Mouse (Mus musculus): ENCODE data around the gene Prdm11.

Gene Prdm11

GRCm38 (mm10) chr2:93045818-93046508, at the start of gene Prdm11:
Gene Prdm11 (minus strand): TSS chr2:93046167.
- DNase-seq (ENCODE audit: low read depth, low spot score), result no peak

- no peak for DNase-seq (ENCODE audit: low read depth, low spot score)
Measured at GRCm38 (mm10) chr2:93092347-93092746, 46.4 kb upstream of the Prdm11 start.

- no peak for DNase-seq (ENCODE audit: low read depth, low spot score)
Measured at GRCm38 (mm10) chr2:93091679-93092078, 45.7 kb upstream of the Prdm11 start.

DNA sequence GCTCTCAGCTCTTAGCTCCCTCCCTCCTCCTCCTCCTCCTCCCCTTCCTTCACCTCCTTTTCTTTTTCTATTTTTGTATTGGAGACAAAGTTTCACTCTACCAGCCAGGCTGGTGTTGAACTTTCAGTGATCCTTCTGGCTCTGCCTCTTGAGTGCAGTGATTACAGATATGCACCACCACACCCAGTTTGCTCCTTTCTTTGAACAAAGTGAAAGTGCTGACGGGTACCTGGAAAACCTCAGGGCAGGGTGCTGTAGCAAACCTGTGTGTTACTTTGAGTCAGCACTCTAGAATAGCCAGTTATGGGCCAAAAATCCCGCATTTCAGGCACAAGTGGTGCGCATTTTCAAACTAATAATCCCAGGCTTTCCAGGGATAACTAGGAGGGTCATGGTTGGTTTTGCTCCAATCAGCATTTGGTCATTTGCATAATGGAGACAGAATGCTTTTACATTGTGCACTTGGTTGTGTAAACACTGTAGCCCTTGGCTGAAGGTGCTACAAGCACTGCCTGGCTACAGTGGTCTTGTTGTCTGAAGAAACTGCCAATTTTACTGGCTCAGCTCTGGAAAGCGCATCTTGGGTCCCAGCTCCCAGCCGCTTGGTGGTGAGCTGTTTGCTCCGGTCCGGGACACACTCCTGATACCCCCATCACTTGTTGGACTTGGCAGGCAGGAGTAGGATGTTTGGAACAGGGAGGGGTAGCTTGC, 43.6 kb upstream of the Prdm11 start:
- no peak for DNase-seq (ENCODE audit: low read depth, low spot score)

DNA sequence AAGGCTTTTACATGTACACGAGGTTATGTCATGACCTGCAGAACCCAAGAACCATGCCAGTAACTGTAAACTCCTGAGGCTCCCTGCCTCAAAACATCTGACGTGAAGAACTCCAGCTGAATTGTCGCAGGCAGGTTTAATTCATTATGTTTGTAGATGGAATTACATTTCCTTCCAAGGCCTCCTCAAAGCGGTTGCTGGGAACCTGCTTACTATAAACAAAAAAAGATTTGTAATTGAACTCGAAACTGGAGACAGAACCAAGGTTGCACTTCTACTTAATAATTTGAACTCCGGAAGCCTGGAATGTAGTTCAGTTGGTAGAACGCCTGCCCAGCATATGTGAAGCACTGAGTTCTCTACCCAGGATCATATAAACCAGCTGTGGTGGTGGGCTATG, 42.0 kb upstream of the Prdm11 start:
- no peak for DNase-seq (ENCODE audit: low read depth, low spot score)

DNA sequence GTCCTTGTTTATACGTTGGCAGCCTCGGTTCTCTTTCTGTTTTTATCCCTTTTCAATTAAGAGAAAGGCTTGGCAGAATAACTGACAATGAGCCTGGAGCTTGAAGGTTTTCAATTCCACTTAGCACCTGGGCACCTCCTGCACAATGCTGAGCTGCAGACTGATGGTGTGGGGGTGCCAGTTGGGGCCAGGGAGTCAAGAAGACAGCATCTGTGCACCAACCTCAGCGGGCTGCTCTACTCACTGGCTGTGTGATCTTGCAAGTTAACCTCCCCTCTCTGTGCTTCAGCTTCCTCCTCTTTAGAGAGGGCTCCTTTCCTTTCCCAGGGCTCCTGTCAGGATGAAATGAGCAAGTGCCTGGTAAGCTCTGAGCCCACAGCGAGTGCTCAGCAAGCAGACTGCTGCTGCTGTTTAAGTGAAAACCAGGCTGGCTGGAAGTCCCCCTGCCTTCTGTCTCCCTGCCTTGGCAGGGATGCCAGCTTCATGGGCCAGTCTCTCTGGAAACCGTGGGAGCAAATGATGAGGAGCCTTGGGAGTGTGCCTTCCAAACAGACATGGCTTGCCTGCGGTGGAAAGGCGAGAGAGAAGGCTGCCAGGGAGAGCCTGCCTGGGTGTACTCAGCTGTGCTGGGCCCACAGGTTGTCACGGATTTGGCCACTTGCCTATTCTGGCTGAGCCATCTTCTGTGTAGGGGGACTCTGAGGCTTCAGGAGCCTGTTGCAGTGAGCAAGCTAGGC, 39.5 kb upstream of the Prdm11 start:
- no peak for DNase-seq (ENCODE audit: low read depth, low spot score)

GRCm38 (mm10) chr2:93084481-93084880, 38.5 kb upstream of the Prdm11 start:
- no peak for DNase-seq (ENCODE audit: low read depth, low spot score)

DNA sequence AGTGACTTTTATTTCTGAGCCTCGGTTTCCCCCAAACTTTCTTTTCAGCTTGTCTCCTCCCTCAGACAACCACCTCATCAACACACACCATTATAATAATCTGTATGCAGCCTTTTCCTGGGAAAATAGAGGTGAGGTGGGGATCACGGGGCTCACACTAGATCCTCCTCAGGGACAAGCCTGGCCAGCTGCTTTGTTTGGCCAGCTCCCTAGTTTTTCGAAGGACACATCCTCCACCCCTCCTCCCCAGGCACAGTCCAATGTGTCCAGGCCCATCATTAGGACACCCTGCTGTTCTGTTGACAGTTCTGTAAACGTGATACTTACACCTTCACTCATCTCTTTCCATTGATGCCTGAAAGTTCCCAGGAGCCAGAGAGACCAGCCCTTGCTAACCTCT, 37.4 kb upstream of the Prdm11 start:
- no peak for DNase-seq (ENCODE audit: low read depth, low spot score)

DNA sequence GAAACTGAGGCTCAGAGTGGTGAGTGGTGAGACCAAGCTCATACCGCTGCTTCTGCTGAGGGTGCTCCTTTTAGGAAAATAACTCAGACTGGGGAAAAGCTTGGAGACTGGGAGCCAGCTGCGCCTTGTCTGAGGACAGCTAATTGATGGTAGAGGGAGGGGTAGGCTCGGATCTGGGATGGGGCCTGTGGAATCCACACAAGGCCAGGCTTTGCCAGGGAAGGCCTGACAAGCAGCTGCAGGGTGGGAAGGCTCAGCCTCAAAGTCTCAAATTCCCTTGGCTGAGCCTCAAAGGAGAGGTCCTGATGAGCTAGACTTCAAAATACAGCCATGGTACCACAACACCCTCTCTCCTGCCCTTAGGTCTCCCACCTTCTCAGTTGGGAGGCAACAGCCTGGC, 36.9 kb upstream of the Prdm11 start:
- DNase-seq (ENCODE audit: low read depth, low spot score), result no peak

GRCm38 (mm10) chr2:93080871-93081608, 35.1 kb upstream of the Prdm11 start:
- no peak for DNase-seq (ENCODE audit: low read depth, low spot score)

DNA sequence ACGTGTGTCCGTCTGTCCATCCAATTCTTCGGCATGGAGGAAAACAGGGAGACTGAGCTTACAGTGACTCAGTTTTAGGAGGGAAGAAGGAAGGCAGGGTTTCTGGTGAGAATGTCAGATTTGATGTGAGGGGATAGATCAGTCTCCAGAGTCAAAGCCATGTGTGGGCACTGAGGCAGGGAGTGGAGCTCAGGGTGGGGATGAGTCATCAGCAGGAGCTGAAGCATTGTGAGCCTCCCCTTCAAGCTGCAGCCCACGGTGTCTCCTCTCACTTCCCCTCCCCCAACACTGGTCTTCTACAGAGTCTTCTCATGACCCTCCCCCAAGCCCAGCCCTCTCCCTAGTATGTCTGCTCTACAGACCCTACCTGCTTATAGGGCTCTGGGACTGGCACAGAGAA, 33.4 kb upstream of the Prdm11 start:
- DNase-seq (ENCODE audit: low read depth, low spot score), result no peak

- DNase-seq (ENCODE audit: low read depth, low spot score), result no peak
Measured at GRCm38 (mm10) chr2:93076578-93076955, 30.6 kb upstream of the Prdm11 start.

DNA sequence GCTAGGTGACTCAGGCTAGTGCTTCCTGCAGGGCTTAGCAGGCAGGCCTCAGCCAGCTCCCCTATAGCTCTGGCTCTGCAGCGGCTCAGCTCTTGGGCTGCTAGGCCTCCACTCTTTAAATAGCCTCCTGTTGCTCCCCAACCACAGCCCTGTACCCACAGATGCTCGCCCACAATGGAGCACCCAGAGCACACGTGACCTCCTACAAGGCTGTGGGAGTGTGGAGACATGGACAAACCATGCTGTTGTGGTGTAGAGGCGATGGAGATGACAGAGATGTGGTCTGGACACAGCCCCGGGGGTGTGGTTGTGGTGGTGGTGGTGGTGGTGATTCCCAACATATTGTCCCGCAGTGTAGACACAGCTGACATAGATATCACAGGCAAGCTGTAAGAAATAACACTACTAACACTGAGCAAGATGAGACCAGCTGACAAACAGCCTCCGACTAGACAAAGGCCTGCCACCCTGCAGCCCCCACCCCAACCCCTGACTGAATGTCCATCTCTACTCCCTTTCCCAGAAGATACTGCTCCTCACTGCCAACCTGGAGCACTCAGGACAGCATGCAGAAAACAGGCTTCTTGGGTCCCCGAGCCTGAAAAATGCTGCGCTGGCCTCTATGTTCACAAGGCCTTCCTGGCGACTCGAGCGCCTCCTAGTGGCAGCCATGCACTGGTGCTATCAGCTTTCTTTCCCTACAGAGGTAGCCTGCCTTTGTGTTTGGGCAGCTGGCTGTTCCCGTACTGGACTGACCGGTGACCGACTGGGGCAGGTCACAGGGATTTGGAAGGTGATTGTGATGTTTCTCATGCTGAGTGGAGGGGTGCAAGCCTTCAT, 30.0 kb upstream of the Prdm11 start:
- DNase-seq (ENCODE audit: low read depth, low spot score), result peak; percentile 85

DNA sequence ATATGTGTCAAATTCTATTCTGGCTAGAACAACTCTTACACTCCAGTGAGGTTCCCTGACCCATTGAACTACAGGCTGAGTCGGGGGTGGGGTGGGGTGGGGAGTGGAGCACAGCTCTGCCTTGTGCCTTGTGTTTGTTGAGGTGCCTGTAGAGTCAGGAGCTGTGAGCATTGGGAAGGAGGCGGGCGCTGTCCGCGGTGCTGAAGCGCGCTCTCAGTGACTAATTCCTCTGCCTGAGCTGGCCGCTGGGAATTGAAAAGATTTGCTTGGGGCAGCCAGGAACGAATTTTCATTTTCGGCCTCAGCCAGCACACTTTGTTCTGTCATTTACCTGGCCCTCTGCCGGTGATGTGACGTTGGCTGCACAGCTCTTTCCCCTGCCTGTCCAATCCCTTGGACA, 25.7 kb upstream of the Prdm11 start:
- DNase-seq (ENCODE audit: low read depth, low spot score), result peak; percentile 63

GRCm38 (mm10) chr2:93068942-93069341, 23.0 kb upstream of the Prdm11 start:
- DNase-seq (ENCODE audit: low read depth, low spot score), result peak; percentile 64

GRCm38 (mm10) chr2:93063347-93063746, 17.4 kb upstream of the Prdm11 start:
- peak; percentile 74 for DNase-seq (ENCODE audit: low read depth, low spot score)

DNA sequence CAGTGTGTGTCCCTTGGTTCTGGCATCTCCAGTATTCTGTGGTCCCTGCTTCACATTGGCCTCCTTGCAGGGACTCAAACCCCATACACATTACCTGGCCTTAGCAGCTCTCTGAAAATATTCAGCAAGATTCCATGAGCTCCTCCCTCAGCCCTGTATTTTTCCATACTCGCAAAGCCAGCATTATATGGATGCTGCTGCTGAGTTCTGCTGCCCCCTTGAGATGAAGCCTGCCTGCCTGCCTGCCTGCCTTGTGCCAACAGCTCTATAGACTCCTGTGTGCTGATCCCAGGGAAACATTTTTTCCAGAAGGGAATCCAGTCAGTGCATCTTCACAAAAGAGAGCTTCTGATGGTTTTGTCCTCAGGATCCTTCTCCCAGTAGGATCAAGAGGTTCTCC, 5.9 kb upstream of the Prdm11 start:
- no peak for DNase-seq (ENCODE audit: low read depth, low spot score)

DNA sequence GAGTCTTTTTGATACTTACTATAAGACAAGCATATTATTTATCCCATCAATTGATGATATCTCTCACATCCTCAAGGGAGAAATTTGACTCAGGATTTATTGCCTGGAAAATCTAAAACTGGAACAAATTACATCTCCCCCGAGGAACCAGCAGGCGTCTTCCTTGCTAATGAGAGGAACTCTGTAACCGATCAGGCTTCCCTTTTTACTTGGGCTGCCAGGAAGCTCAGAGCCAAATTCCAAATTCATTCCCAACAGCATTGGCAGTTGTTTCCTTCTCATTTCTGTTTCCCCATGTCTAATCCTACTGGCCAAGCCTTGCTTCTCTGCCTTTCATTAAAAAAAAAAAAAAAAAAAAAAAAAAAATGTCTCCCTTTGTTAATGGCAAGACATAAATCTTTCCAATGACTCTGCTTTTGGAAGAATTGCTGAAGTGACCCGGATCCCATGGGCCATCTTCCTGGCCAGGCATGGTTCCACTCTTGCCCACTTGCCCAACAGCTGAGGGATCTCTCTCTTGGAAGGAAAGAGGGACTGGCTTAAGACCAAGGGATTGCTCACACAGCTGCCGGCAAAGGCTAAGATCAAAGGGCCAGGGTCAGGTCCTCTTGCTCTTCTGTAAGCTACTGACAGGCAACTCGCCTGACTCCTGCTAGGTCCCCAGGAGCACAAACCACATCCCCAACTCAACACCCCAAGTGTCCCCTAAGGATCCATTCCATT, 2.8 kb upstream of the Prdm11 start:
- no peak for DNase-seq (ENCODE audit: low read depth, low spot score)

GRCm38 (mm10) chr2:93047491-93048050, 1.6 kb upstream of the Prdm11 start:
- DNase-seq (ENCODE audit: low read depth, low spot score), result no peak

DNA sequence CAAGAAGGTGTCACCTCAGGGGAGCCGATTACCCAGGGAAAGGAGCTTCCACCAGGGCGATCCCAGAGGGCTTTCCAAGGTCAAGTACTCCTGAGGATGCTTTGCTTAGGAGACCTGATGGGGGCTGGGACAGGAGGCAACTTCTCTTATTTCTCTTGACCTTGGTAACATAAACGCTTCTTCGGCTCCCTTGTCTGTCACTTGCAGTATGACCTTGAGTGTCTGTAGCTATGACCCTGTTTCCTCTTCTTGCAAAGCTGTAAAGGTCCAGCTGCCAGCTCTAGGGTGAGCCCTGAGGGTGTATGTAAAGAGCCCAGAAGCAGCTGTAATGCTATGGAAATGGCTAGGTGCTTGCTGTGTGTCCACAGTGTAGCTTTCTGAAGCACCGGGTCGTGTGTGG, 1.1 kb upstream of the Prdm11 start:
- no peak for DNase-seq (ENCODE audit: low read depth, low spot score)
